Mouse (Mus musculus) ES-CJ7 (cell line): ENCODE data around the gene 1700025F22Rik.
"Not testable (repeated sequence)": the region's sequence is repeated elsewhere in the genome, so short reads cannot be mapped to it uniquely, and the experiment has no call there.

ENCODE experiments used
- DNase-seq: peaks from one replicate; pipeline ENCODE4 v3.0.0; 2011; ENCODE audit warnings: low read depth, low spot score

Gene 1700025F22Rik

DNA sequence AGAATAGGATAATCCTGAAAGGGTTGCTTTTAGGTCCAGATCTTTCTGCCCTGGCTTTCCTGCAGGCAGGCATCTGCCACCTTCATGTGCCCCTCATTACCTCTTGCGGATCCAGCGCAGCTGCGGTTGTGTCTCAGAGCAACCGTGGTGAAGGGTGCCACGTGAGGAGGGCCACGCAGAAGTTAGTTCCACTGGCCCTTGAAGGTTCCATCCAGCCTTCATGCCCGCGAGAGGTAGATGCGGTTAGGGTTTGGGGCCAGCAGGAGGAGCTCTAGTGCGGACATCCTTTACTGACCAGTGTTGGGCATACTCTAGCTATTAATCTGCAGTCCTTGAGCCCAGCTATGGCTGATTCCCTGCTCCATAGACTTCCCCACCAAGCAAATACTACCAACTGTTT, at the start of gene 1700025F22Rik:
TSS of gene 1700025F22Rik (minus strand) at position 149 of the 400 bp plus-strand sequence.
- DNase-seq = peak; percentile 40

DNA sequence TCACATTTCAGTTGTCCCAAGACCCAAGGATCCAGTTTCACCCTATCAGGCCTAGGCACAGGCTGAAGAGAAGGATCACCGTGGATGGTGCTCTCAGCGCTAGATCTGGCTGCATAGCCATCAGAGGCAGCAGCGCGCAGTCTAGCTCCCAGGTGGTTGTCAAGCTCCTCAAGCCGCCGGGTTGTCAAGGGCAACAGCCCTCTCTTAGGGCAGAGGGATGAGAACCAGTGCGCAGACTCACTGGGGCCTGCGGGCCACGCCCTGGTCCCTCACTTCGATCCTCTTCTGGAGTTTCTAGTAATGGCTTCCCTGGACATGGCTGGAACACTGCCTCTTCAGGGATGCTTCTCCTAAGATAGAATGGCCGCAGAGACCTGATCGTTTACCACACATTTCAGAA, 31.4 kb upstream of the 1700025F22Rik start, which contains the start of gene Ms4a13:
TSS of gene Ms4a13 (minus strand) at position 192 of the 400 bp plus-strand sequence.
- peak; percentile 76 for DNase-seq

DNA sequence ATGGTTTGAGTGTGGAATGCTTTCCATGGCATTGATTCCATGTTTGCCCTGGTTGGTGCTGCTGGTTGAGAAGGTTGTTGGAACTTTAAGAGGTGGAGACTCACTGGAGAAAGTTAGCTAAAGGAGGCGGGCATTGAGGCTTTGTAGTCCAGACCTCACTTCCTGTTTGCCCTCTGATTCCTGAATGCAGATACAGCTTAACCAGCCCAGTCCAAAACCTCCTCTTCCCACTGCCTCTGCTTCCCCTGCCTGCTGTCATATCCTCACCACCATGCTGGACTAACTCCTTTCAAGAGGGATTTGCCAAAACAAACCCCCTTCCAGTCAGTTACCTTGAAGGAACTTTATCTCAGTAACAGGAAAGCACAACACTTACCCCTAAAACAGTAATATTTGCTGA, 27.4 kb upstream of the 1700025F22Rik start:
- DNase-seq = no peak

DNA sequence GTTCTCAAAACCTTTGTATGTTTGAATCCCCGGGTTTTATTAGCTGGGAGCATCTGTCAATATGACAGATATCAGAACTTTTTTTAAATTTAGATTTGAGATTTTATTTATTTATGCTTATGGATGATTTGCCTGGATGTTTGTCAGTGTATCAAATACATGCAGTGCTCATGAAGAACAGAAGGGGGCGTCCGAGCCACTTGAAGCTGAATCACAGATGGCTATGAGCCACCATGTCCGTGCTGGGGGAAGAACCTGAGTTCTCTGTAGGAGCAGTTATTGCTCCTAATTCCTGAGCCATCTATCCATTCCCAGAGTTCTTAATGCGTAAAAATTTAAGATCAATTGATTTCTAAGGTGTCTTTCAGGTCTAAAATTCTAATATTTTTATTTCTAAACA, 19.0 kb upstream of the 1700025F22Rik start:
- DNase-seq = peak; percentile 72

DNA sequence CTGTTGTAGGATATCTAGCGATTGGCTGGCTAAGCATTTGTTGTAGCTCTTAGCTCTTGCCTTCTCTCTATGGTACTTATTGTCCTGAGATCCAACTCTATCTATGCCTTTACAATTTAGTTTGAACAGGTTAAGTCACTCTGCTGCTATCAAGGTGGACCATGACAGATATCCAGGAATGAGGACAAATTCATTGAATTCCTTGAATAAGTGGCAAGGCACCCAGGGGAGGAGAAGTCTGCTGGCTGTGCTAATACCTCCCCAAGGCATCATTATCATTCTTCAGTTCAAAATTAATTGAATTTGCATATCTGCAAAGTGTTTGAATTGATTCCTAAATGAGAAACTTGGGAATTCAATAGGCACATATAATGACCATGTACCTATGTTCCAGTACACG, 12.3 kb upstream of the 1700025F22Rik start:
- DNase-seq = no peak

DNA sequence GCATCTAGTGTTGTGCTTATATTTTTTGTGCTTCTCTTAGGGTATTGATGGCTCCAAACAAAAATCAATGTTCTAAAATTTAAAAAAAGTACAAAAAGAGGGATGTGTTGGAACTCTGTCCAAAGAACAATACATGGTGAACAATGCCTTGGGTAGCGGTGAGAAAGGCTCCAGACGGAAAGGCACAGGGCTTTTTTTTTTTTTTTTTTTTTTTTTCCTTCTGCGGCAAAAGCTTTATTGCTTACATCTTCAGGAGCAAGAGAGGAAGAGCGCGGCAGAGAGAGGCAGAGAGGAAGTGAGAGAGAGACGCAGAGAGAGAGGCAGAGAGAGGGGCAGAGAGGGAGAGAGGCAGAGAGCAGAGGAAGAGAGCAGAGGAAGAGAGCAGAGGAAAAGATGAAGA, 7.2 kb downstream of the 1700025F22Rik start:
- not testable (repeated sequence) for DNase-seq

DNA sequence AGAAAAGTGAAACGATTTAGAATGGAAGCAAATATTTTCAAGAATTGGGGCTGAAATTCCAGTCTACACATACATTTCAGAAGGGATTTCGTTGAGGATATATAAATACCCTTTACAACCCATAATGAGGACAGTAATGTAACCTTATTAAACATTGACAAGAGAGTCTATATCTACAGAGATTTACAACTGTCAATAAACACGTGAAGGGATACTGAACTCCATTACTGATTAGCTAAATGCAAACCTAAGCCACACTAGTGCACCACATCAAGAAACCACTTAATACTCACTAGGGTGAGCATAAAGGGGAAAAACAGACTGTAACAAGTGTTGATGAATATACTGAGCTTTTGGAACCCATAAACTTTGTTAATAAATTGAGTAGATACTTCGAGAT, 29.8 kb downstream of the 1700025F22Rik start:
- no peak for DNase-seq

DNA sequence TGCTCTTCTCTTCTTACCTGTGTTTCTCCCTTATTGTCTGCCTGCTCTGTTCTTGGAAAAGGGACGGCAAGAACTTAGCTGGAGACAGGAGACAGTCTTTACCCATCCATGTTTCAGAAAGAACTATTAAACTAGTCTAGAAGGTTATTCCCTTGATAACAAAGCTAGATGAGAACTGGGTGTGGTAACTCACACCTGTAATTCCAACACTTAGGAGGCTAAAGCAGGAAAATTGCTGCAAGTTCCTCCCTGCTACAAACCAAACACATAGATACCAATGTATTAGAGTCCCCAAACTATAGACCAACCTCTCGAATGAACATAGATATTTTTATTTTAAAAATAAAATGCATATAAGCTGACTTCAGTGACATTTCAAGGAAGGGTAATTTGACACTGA, 30.3 kb downstream of the 1700025F22Rik start:
- DNase-seq = no peak

DNA sequence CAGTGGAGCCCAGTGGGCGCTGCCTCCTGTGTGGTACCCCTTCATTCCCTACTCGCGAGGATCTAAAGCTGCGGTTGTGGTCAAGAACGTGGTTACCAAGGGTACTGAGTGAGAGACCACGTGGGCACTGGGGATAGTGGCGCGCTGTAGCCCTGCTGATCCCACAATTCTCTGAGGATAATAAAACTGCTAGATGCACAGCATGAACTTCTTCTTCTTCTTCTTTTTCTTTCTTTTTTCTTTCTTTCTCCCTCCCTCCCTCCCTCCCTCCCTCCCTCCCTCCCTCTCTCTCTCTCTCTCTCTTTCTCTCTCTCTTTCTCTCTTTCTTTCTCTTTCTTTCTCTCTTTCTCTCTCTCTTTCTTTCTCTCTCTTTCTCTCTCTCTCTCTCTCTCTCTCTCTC, 34.3 kb downstream of the 1700025F22Rik start, which contains the start of gene 1700017D01Rik:
TSS of gene 1700017D01Rik (minus strand) at position 101 of the 400 bp plus-strand sequence.
- DNase-seq = not testable (repeated sequence)

DNA sequence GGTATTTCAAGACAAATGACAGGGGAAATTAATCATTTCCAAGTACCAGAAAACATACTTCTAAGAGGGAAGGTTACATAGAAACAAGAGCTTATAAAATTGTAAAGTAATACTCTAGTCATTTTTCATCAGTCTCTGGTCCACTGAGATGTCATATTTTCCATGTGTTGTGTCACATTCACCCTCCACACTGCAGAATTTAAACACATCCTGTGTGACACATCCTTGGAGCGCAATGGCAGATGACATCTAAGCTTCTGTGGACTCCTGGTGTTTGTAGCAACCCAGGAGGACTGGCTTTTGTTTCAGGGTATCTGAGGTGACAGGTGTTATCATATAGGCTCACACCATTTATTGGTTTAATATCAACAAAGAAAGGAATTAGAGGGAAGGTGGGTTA, 35.4 kb downstream of the 1700025F22Rik start:
- no peak for DNase-seq

DNA sequence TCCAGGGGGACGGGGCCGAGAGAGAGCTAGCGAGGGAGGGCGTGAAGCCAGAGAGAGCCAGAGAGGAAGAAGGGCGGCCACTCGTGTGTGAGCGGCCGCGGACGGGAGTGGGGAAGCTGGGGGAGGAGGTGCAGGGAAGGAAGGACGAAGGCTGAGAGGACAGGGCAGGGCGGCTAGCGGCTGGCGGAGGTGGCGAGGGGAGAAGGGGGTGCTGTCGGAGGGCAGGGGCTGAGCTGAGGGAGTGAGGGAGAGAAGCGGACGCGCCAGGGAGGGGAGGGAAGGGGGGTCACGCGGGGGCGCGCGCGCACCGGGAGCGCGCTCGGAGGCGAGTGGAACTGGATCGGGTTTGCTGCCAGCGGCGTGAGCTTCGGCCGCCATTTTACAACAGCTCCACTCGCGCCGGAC, 44.1 kb downstream of the 1700025F22Rik start:
- not testable (repeated sequence) for DNase-seq

DNA sequence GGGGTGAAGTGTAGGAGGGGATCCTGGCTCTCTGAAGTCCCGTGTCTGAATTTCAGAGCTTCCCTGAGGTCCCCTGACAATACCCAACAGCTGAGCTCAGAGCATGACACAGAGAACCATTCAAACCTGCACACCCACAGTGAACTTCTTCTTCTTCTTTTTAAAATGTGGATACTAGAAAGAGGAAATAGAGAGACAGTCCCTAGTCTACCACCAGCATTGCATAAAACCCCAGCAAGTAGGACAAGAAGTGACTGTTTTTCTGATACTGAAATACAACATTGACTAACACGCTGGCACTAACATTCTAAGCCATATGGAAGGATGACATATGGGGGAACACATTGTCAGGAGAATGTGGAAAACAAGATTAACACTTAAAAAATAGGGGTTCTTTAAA, 45.8 kb downstream of the 1700025F22Rik start:
- DNase-seq = no peak

DNA sequence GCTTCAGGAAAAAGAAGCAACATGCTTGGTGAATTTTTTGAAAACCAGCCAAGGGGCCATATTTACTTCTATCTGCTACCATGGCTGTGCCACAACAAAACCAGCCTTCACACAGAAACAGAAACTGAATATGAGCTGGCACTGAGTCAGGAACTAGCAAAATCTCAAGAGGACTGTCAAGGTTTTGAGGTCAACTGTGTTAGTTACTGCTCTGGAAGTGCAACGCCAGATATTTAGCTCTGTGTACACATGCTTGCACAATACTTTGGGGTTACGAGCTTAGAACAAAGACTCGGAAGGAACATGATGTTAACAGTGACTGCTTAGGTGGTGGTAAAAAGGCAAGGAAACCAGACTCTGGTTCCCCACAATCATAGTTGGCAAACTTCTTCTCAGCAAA, 57.4 kb downstream of the 1700025F22Rik start:
- no peak for DNase-seq

DNA sequence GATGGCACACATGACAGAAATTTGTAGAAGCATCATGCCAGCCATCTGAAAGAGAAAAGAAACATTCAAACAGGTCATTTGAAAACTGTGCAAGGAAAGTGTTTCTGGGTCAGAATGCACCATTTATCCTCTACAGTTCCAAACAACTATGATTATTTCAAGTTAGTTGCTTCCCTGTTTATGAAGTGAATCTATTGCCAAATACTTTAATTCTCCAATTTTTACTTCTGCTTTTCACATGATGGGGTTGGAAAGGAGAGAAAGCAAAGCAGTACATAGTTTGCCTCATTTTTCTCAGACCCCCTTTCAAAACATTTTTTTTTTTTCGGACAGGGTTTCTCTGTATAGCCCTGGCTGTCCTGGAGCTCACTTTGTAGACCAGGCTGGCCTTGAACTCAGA, 63.2 kb downstream of the 1700025F22Rik start:
- DNase-seq = no peak

DNA sequence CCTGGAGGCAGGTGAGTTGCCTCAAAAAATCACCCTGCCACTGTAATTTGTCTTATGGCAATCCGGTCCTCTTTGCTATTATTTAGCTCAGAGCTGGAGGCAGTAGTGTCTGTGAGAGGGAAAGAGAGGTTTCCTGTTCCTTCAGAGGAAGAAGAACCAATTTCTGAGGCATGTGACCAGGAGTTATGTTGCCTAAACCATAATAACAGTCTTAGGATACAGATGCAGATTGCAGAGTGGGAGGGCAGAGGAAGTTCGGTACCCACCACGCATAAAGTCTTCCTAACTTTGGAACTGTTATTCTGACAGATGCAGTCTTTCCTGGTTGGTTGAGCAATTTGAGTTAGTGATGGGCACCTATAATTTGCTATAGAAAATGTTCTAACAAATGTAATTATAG, 66.7 kb downstream of the 1700025F22Rik start:
- no peak for DNase-seq

DNA sequence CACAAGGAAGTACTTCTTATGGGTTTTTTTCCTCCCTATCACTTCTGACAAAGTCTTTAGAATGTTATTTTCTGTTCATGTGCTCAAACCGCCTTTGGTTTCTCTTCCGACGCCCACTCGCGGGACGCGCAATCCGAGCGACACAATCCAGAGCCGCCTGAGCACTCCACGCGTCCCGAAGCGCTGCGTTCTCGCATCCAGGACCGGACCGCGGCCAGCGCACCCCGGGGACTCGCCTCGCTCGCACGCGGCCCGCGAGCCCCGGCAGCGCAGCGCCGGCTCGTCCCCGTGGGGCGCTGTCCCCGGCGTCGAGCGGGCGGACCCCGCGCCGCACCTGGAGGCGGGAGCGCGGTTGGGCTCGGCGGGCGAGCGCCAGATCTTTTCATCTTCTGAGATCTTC, 73.0 kb downstream of the 1700025F22Rik start:
- DNase-seq = not testable (repeated sequence)
